Mouse (Mus musculus) hindbrain, embryonic 14.5 days (tissue): Measurements from ENCODE around the gene Atg3. TPM values are rescaled to one million over a fixed set of nuclear protein-coding genes. Genes with fewer than 3 reads are reported as not detected.

Source experiments
- ATAC-seq: fragments of 200-750 bp; cut with Nextera tagmentation; 2 replicates; pipeline ENCODE4 v1.8.0; 2017; ENCODE audit warnings: moderate number of reproducible peaks, mild to moderate bottlenecking, moderate TSS enrichment, moderate library complexity; ENCODE audit not compliant: low FRiP score
- DNase-seq: peaks from one replicate; pipeline ENCODE4 v3.0.0-alpha.2; 2015; ENCODE audit warnings: low spot score
- H3K27ac ChIP-seq: fragments of 300-500 bp; sonication (generic); 2 replicates; pipeline ENCODE4 v1.5.1; 2014; ENCODE audit warnings: mild to moderate bottlenecking, moderate library complexity
- H3K27me3 ChIP-seq: fragments of 300-500 bp; sonication (generic); 2 replicates; pipeline ENCODE4 v1.6.1; 2014; ENCODE audit warnings: mild to moderate bottlenecking, low read length, mixed read lengths; ENCODE audit not compliant: control insufficient read depth, insufficient read depth
- H3K36me3 ChIP-seq: fragments of 300-500 bp; sonication (generic); replicated peaks from 2 replicates; pipeline ENCODE4 v1.6.1; 2014; ENCODE audit not compliant: control insufficient read depth, insufficient read depth
- H3K4me1 ChIP-seq: fragments of 300-500 bp; sonication (generic); replicated peaks from 2 replicates; pipeline ENCODE4 v1.6.1; 2014; ENCODE audit warnings: antibody characterized with exemption, low read length, mixed read lengths; ENCODE audit not compliant: control insufficient read depth, insufficient read depth
- H3K4me2 ChIP-seq: fragments of 300-500 bp; sonication (generic); replicated peaks from 2 replicates; pipeline ENCODE4 v1.6.1; 2014; ENCODE audit warnings: mild to moderate bottlenecking, moderate library complexity
- H3K4me3 ChIP-seq: fragments of 300-500 bp; sonication (generic); replicated peaks from 2 replicates; pipeline ENCODE4 v1.5.1; 2014; ENCODE audit warnings: mild to moderate bottlenecking, low read length
- H3K9ac ChIP-seq: fragments of 300-500 bp; sonication (generic); 2 replicates; pipeline ENCODE4 v1.6.1; 2014
- H3K9me3 ChIP-seq: fragments of 300-500 bp; sonication (generic); 2 replicates; pipeline ENCODE4 v1.6.1; 2016; ENCODE audit warnings: low read length; ENCODE audit not compliant: control insufficient read depth
- WGBS: fragments of 180-500 bp; shearing (Covaris S2); extraction: QIAGEN DNeasy Blood & Tissue Kit; methylation state at CpG from one replicate; pipeline ENCODE4 v1.1.7; 2014; 5-methylcytosine and 5-hydroxymethylcytosine counted together
- polyA plus RNA-seq: library from polyadenylated mRNA; unstranded; fragments of >200 nt; fragmentation: Nextera tagmentation; extraction: Ambion mirVana; gene quantifications from 2 replicates; pipeline ENCODE4 v1.2.1, GENCODE M21; 2014

The Atg3 gene
- polyA plus RNA-seq: 48.6 and 54.2 TPM in 2 replicates

GRCm38 (mm10) chr16:45158522-45159388 lies at the start of gene Atg3, which contains the start of gene Slc35a5:
Gene Atg3 (plus strand): TSS chr16:45158785.
Gene Slc35a5 (minus strand): TSS chr16:45158706.
- H3K27me3 ChIP-seq: no peaks in the 10 kb centered on the region
- H3K9me3 ChIP-seq: no peaks in the 10 kb centered on the region
- DNase-seq (peak; percentile 95), ATAC-seq (peak; percentile 98)
- under 1% methylated on average over 55 of the region's 64 CpGs for WGBS
- peak within 1 kb of the TSS; percentile 97 for H3K9ac ChIP-seq
- H3K27ac ChIP-seq: peak within 1 kb of the TSS; percentile 86
- H3K4me2 ChIP-seq: peak within 1 kb of the TSS; percentile 63
- peaks cover 24% of the 10 kb centered on the region for H3K36me3 ChIP-seq
- H3K4me3 ChIP-seq: peak within 1 kb of the TSS; percentile 89
- H3K4me1 ChIP-seq: peaks cover 25% of the 10 kb centered on the region

GRCm38 (mm10) chr16:45110498-45110897 lies 48.1 kb upstream of the Atg3 start:
- no peaks in the 10 kb centered on the region for H3K36me3 ChIP-seq
- no peaks in the 10 kb centered on the region for H3K27me3 ChIP-seq
- WGBS: 78% methylated on average over 4 of the region's 4 CpGs
- no peak overlapping the region for H3K9ac ChIP-seq
- no peak for ATAC-seq
- no peaks in the 10 kb centered on the region for H3K9me3 ChIP-seq
- H3K4me2 ChIP-seq: no peak overlapping the region
- H3K4me3 ChIP-seq: no peak overlapping the region
- DNase-seq: no peak
- no peak overlapping the region for H3K27ac ChIP-seq
- no peaks in the 10 kb centered on the region for H3K4me1 ChIP-seq

DNA sequence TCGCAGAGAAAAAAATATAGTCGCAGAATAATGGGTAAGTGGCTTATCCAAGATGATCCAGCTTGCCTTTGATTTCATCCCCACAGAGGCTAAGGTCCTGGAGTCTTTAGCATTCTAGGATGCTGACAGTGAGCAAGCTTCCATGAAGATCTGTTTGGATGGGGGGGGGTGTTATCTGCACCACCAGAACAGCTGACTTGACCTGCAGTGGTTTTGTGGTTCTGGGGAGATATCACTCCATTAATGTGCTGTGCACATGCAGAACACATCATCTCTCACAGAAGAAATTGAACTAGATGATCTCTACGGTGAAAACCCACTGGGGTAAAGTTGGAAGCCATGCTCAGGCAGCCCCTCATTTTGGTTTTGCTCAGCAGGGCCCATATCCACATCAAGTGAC lies 41.4 kb upstream of the Atg3 start:
- Histone ChIP-seq H3K36me3 (no peaks in the 10 kb centered on the region), H3K4me2 (no peak overlapping the region), H3K27ac (no peak overlapping the region), H3K9me3 (no peaks in the 10 kb centered on the region), H3K4me1 (no peaks in the 10 kb centered on the region), H3K4me3 (no peak overlapping the region), H3K9ac (no peak overlapping the region), H3K27me3 (no peaks in the 10 kb centered on the region)
- DNase-seq (no peak), ATAC-seq (no peak)
- WGBS: 97% methylated on average over 3 of the region's 3 CpGs

GRCm38 (mm10) chr16:45118760-45119159 lies 39.8 kb upstream of the Atg3 start:
- DNase-seq (no peak), ATAC-seq (no peak)
- Histone ChIP-seq H3K9me3 (no peaks in the 10 kb centered on the region), H3K4me3 (no peak overlapping the region), H3K27ac (no peak overlapping the region), H3K4me1 (no peaks in the 10 kb centered on the region), H3K9ac (no peak overlapping the region), H3K4me2 (no peak overlapping the region), H3K27me3 (no peaks in the 10 kb centered on the region), H3K36me3 (no peaks in the 10 kb centered on the region)
- WGBS: 81% methylated on average over 3 of the region's 3 CpGs

DNA sequence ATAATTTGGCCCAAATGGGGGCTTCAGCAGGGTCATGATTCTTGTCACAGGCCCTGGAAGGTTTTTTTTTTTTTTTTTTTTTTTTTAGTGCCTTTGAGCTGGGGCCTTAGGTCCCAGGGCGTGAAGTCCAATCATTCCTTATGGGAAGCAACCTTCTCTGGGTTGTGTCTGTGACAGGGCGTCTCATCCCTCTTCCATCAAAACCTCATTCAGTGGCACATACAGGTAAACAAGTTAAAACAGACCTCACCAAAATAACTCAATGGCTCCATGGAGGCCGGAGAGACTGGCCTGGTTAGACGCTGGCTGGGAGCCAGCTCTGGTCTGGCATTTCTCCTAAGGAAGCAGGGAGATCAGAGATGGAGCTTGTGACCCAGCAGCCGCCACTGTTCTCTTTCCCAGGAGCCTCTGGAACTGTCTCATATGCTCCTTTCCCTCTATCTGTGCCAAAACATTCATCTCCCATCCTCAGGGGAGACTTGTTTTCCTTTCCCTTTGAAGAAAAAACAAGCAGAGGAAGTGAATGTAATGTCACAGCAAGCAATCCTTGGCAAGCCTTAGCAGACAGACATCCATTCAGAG lies 37.6 kb upstream of the Atg3 start:
- WGBS: 74% methylated on average over 5 of the region's 5 CpGs
- ATAC-seq: peak; percentile 55; the same call in 1 of the 2 replicates
- no peak overlapping the region for H3K4me2 ChIP-seq
- no peak overlapping the region for H3K4me3 ChIP-seq
- peak; percentile 32 for DNase-seq
- no peaks in the 10 kb centered on the region for H3K4me1 ChIP-seq
- H3K9ac ChIP-seq: no peak overlapping the region
- H3K27ac ChIP-seq: no peak overlapping the region
- no peaks in the 10 kb centered on the region for H3K36me3 ChIP-seq
- H3K27me3 ChIP-seq: no peaks in the 10 kb centered on the region
- H3K9me3 ChIP-seq: no peaks in the 10 kb centered on the region

DNA sequence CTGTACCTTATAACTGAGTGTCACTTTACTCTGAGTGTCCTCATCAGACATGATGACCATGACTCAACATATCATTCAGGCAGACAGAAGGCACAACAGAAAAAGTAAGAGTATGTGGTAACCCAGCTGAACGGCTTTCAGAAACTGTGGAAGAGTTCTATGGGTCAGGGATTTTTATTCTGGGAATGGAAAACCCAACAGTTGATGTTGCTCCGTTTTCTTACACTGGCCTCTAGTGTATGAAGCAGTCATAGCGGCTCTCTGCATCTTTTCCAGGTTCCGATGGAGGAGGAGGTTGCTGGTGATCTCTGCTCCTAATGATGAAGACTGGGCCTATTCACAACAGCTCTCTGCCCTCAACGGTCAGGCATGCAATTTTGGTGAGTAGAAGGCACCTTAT lies 36.0 kb upstream of the Atg3 start:
- Histone ChIP-seq H3K36me3 (no peaks in the 10 kb centered on the region), H3K4me2 (no peak overlapping the region), H3K27me3 (no peaks in the 10 kb centered on the region), H3K9ac (no peak overlapping the region), H3K4me1 (no peaks in the 10 kb centered on the region), H3K9me3 (no peaks in the 10 kb centered on the region), H3K27ac (no peak overlapping the region), H3K4me3 (no peak overlapping the region)
- DNase-seq (no peak), ATAC-seq (no peak)
- 83% methylated on average over 5 of the region's 5 CpGs for WGBS

DNA sequence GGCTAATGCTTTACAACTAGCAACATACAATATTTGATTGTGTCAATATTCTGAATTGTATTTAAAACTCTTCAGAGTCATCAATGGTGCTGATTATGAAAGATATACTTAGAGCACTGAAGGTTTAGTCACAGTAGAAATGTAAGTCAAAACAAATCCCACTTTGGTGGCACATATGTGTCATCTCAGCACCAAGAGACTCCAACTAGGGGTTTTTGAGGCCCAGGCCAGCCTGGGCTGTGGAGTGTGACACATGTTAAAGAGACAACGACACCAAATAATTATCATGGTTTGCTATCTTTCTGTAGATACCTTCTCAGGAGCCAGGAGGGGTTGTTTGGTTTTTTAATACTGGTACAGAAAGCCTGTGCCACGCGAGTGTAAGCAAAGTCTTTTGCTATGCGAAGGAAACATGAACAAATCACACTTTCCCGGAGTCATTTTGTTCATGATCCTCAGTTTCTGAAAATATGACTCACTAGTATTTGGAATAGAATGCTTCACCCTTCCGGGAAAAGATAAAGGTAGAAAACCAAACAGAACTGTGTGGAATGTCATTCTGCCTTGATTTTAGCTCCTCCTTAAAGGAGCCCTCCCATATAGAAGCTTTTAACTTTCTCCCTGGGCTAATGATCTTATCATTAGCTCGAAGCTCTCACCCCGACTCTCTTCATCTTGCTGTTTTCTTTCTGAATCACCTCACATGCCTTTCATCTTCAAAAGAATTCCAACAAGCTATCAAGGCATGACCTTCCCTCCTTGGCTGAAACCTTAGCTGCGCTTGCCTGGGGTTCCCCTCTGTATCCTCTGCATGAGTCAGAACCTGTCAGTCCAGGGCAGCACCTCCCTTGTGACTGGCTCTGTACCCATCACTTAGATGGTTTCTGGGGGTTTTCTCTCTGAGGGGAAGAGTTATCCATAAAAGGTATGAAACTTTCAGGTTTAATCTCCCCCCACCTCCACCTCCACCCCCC lies 34.1 kb upstream of the Atg3 start:
- no peaks in the 10 kb centered on the region for H3K4me1 ChIP-seq
- no peak for DNase-seq
- H3K4me2 ChIP-seq: no peak overlapping the region
- no peak for ATAC-seq
- no peaks in the 10 kb centered on the region for H3K36me3 ChIP-seq
- no peaks in the 10 kb centered on the region for H3K27me3 ChIP-seq
- no peaks in the 10 kb centered on the region for H3K9me3 ChIP-seq
- 84% methylated on average over 9 of the region's 9 CpGs for WGBS
- no peak overlapping the region for H3K9ac ChIP-seq
- H3K4me3 ChIP-seq: no peak overlapping the region
- no peak overlapping the region for H3K27ac ChIP-seq

DNA sequence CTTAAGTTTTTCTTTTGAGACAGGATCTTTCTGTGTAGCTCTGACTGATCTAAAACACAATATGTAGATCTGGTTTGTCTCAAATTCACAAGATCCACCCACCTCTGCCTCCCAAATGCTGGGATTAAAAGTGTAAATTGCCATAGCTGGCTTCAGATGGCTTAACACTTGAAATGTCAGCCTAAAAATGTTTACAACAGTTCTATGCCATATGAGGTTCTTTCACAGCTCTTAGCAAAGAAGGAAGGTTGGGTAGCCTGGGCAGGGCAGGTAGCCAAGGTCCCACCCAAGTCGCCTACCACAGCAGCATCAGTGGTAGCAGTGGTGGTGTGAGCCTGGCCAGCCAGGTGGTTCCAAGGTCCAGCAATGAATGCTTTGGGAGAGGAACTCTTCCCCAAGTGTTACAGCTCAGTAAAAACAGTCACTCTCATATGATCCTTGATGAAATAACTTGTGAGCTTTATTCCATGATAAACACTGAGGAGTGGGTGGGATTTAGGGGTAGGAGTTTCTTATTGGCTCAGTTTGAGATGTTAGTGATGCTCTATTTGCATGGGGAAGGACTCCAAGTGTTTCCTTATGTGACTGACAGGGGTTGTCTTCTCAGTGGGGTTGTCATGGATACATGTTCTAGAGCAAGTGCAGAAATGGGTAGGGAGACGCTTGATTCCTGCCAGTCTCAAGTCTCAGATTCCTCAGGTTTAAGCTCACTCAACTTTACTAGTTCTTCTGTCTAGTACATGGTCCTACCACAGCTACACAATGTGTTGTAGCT lies 30.5 kb upstream of the Atg3 start:
- DNase-seq (no peak), ATAC-seq (no peak)
- no peak overlapping the region for H3K4me3 ChIP-seq
- H3K27me3 ChIP-seq: no peaks in the 10 kb centered on the region
- H3K9ac ChIP-seq: no peak overlapping the region
- no peaks in the 10 kb centered on the region for H3K36me3 ChIP-seq
- no peak overlapping the region for H3K4me2 ChIP-seq
- H3K4me1 ChIP-seq: no peaks in the 10 kb centered on the region
- no peaks in the 10 kb centered on the region for H3K9me3 ChIP-seq
- H3K27ac ChIP-seq: no peak overlapping the region
- 86% methylated on average over 2 of the region's 2 CpGs for WGBS
